Mouse (Mus musculus): ENCODE data around the gene Ifnar1. TPM values are rescaled to one million over a fixed set of nuclear protein-coding genes. Genes with fewer than 3 reads are reported as not detected.

Ifnar1 gene
- polyA plus RNA-seq, 1 experiment from 2014 or later = 47.3 TPM

DNA sequence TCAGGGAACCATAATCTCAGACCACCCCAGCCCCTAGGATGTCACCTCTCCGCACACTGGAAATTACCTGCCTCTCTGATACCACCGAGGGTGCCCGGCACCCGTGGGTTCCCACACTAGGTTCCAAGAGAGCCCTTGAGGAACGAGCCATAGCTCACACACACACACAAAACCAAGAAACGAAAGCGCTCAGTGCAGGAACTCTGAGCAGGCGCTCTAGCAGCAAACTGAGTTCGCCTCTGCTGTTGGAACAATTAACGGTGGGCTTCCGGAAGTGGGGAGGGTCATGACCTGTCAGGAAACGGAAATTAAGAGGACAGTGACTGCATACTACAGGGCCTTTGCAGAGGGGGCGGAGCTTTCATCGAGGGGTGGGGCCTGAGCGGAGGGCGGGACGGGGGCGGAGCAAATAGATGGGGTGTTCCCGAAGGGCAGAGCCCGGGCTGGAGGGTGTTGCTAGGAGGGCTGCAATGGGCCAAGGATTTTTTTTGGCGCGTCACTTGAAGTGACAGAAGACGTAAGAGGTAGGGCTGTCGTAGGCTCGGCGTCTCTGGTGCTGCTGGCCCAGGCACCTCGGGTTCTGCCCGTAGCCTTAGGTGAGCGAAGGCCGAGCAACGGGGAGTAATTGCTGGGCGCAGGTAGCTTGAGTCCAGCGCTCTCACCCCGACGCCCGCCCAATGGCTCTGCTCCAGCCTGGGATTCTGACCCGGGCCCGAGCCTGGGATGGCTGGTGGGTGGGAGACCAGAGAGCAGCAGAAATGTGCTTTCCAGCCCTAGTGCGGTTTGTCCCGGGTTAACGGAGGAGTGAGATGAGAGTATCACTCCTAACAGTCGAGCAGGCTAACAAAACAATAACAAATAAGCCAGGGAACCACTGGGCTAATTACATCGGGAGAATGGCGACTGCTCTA, 20.2 kb upstream of the Ifnar1 start:
- H3K27ac ChIP-seq (ENCODE audit: low read length) = peak overlapping the region; percentile 87
- 2% methylated on average over 44 of the region's 44 CpGs for WGBS
- H3K9ac ChIP-seq (ENCODE audit: low read length) = peak overlapping the region; percentile 74
- peak; percentile 99 for ATAC-seq (ENCODE audit: insufficient read depth, low FRiP score)
- no peaks in the 10 kb centered on the region for H3K27me3 ChIP-seq (ENCODE audit: control insufficient read depth, insufficient read depth, low read length)
- H3K9me3 ChIP-seq (replicated peaks; ENCODE audit: control insufficient read depth, low read length) = 0 out of 2 replicates have a peak, but pooled peaks cover 6% of the 10 kb centered on the region
- no peaks in the 10 kb centered on the region for H3K36me3 ChIP-seq (ENCODE audit: control insufficient read depth, insufficient read depth, low read length)
- H3K4me1 ChIP-seq (ENCODE audit: control insufficient read depth, insufficient read depth, low read length) = peaks cover 14% of the 10 kb centered on the region
- H3K4me2 ChIP-seq (ENCODE audit: low read depth, low read length) = peak overlapping the region; percentile 98
- peak overlapping the region; percentile 68 for H3K4me3 ChIP-seq (replicated peaks; ENCODE audit: low read length)

DNA sequence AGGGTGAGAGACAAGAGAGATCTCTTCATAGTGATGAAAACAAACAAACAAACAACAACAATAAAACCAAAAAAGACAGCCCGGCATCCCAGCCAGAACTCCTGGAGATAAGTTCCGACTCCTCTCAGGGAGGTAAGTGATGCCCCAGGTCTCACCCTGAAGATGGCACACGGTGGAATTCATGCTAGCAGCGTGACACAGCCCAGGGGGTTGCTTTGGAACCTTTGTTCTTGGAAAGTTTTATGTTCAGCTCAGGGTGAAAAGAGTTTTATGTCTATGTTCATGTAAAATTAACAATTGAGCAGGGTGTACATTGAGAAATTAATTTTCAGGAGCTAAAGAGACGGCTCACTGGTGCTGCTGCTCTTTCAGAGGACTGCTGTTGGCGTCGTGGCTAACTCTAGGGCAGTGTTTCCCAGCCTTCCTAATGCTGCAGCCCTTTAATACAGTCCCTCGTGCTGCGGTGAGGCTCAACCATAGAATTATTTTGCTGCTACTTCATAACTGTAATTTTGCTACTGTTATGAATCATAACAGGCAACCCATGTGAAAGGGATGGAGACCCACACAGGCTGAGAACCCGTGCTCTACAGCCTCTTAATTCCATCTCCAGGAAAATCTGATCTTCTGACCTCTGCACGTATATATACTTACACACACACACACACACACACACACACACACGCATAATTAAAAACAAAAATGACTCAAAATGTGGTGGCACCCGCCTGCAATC, 19.4 kb upstream of the Ifnar1 start:
- 50% methylated on average over 13 of the region's 13 CpGs for WGBS
- Histone ChIP-seq H3K9me3 (replicated peaks; ENCODE audit: control insufficient read depth, low read length) (0 out of 2 replicates have a peak, but pooled peaks cover 6% of the 10 kb centered on the region), H3K4me3 (replicated peaks; ENCODE audit: low read length) (peak overlapping the region; percentile 68), H3K27ac (ENCODE audit: low read length) (no peak overlapping the region), H3K36me3 (ENCODE audit: control insufficient read depth, insufficient read depth, low read length) (no peaks in the 10 kb centered on the region), H3K4me1 (ENCODE audit: control insufficient read depth, insufficient read depth, low read length) (peaks cover 14% of the 10 kb centered on the region), H3K4me2 (ENCODE audit: low read depth, low read length) (peak overlapping the region; percentile 98), H3K9ac (ENCODE audit: low read length) (peak overlapping the region; percentile 70), H3K27me3 (ENCODE audit: control insufficient read depth, insufficient read depth, low read length) (no peaks in the 10 kb centered on the region)
- ATAC-seq (ENCODE audit: insufficient read depth, low FRiP score) = no peak

DNA sequence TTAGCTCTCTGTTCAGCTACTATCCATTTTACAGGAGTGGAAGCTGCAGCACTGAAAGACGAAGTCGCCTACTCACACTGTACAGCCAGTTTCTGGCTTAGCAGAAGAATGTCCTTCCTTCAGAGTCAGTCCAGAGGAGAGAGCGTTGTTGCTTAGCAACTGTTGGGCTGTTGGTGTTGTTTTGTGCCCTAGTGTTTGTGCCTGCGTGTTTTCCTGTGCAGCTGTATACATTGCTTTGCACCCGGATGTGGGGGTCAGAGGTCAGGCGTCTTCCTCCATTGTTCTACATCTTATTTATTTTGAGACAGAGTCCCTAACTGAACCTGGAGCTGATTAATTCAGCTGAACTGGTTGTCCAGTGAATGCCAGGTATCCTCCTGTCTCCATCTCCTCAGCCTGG, 18.5 kb upstream of the Ifnar1 start:
- 59% methylated on average over 6 of the region's 6 CpGs for WGBS

GRCm38 (mm10) chr16:91470470-91470869, 14.6 kb upstream of the Ifnar1 start:
- no peak for ATAC-seq (ENCODE audit: insufficient read depth, low FRiP score)
- WGBS = 77% methylated on average over 3 of the region's 3 CpGs

More for the DNA sequence above, 18.5 kb upstream of the Ifnar1 start:
- H3K36me3 ChIP-seq (ENCODE audit: control insufficient read depth, insufficient read depth, low read length) = no peaks in the 10 kb centered on the region
- H3K9me3 ChIP-seq (replicated peaks; ENCODE audit: control insufficient read depth, low read length) = 0 out of 2 replicates have a peak, but pooled peaks cover 6% of the 10 kb centered on the region
- H3K27ac ChIP-seq (ENCODE audit: low read length) = peak overlapping the region; percentile 23; the same call in 1 of the 2 replicates
- H3K9ac ChIP-seq (ENCODE audit: low read length) = no peak overlapping the region
- no peak overlapping the region for H3K4me3 ChIP-seq (replicated peaks; ENCODE audit: low read length)
- no peaks in the 10 kb centered on the region for H3K27me3 ChIP-seq (ENCODE audit: control insufficient read depth, insufficient read depth, low read length)
- peaks cover 14% of the 10 kb centered on the region for H3K4me1 ChIP-seq (ENCODE audit: control insufficient read depth, insufficient read depth, low read length)
- no peak overlapping the region for H3K4me2 ChIP-seq (ENCODE audit: low read depth, low read length)
- no peak for ATAC-seq (ENCODE audit: insufficient read depth, low FRiP score)

GRCm38 (mm10) chr16:91471481-91471880, 13.6 kb upstream of the Ifnar1 start:
- no peak overlapping the region for H3K9ac ChIP-seq (ENCODE audit: low read length)
- H3K4me1 ChIP-seq (ENCODE audit: control insufficient read depth, insufficient read depth, low read length) = peaks cover 3% of the 10 kb centered on the region; the same call in 1 of the 2 replicates
- H3K4me2 ChIP-seq (ENCODE audit: low read depth, low read length) = no peak overlapping the region
- 68% methylated on average over 6 of the region's 6 CpGs for WGBS
- H3K9me3 ChIP-seq (replicated peaks; ENCODE audit: control insufficient read depth, low read length) = 0 out of 2 replicates have a peak, but pooled peaks cover 6% of the 10 kb centered on the region
- no peaks in the 10 kb centered on the region for H3K36me3 ChIP-seq (ENCODE audit: control insufficient read depth, insufficient read depth, low read length)
- H3K27ac ChIP-seq (ENCODE audit: low read length) = no peak overlapping the region
- H3K4me3 ChIP-seq (replicated peaks; ENCODE audit: low read length) = no peak overlapping the region
- no peak for ATAC-seq (ENCODE audit: insufficient read depth, low FRiP score)
- no peaks in the 10 kb centered on the region for H3K27me3 ChIP-seq (ENCODE audit: control insufficient read depth, insufficient read depth, low read length)

More at GRCm38 (mm10) chr16:91470470-91470869, 14.6 kb upstream of the Ifnar1 start:
- Histone ChIP-seq H3K27ac (ENCODE audit: low read length) (no peak overlapping the region), H3K36me3 (ENCODE audit: control insufficient read depth, insufficient read depth, low read length) (no peaks in the 10 kb centered on the region), H3K9me3 (replicated peaks; ENCODE audit: control insufficient read depth, low read length) (0 out of 2 replicates have a peak, but pooled peaks cover 6% of the 10 kb centered on the region), H3K4me3 (replicated peaks; ENCODE audit: low read length) (no peak overlapping the region), H3K4me2 (ENCODE audit: low read depth, low read length) (no peak overlapping the region), H3K27me3 (ENCODE audit: control insufficient read depth, insufficient read depth, low read length) (no peaks in the 10 kb centered on the region), H3K4me1 (ENCODE audit: control insufficient read depth, insufficient read depth, low read length) (peaks cover 11% of the 10 kb centered on the region), H3K9ac (ENCODE audit: low read length) (no peak overlapping the region)

DNA sequence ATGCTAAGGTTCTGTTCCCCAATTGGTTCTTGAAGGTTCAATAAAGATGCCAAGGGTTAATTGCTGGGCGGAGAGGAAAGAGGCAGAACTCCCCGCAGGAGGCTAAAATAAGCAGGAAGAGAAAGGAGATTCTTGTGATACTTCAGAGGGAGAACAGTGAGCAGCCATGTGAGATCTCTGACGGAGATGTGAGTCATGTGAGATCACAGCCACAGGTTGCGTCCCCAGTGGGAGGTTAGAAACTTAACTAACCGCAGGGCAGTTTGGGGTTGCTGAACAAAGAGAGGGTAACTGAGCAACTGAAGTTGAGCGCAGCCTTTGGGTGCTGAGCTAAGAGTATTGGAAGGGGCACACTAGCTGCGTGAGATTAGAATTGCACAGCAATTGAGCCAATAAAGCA, 9.3 kb upstream of the Ifnar1 start:
- H3K4me1 ChIP-seq (ENCODE audit: control insufficient read depth, insufficient read depth, low read length) = peaks cover 3% of the 10 kb centered on the region; the same call in 1 of the 2 replicates
- ATAC-seq (ENCODE audit: insufficient read depth, low FRiP score) = no peak
- H3K4me2 ChIP-seq (ENCODE audit: low read depth, low read length) = no peak overlapping the region
- 47% methylated on average over 7 of the region's 7 CpGs for WGBS
- H3K9me3 ChIP-seq (replicated peaks; ENCODE audit: control insufficient read depth, low read length) = no peaks in the 10 kb centered on the region
- no peak overlapping the region for H3K9ac ChIP-seq (ENCODE audit: low read length)
- no peak overlapping the region for H3K4me3 ChIP-seq (replicated peaks; ENCODE audit: low read length)
- H3K27ac ChIP-seq (ENCODE audit: low read length) = no peak overlapping the region
- no peaks in the 10 kb centered on the region for H3K27me3 ChIP-seq (ENCODE audit: control insufficient read depth, insufficient read depth, low read length)
- no peaks in the 10 kb centered on the region for H3K36me3 ChIP-seq (ENCODE audit: control insufficient read depth, insufficient read depth, low read length)

DNA sequence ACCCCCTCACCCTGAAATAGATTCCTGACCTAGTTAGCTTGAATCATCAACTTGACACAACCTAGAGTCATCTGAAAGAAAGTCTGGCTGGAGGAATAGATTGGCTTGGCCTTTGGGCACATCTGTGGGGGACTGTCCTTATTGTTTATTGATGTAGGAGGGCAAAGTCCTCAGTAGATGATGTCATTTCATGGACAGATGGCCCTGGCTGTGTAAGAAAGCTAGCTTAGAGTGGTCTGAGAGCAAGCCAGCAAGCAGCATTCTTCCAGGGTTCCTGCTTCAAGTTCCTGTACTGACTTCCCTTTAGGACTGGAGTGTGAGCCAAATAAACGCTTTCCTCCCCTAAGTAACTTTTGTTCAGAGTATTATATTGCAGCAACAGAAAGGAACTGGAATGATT, 7.0 kb upstream of the Ifnar1 start:
- no peak overlapping the region for H3K9ac ChIP-seq (ENCODE audit: low read length)
- peaks cover 3% of the 10 kb centered on the region; the same call in 1 of the 2 replicates for H3K4me1 ChIP-seq (ENCODE audit: control insufficient read depth, insufficient read depth, low read length)
- no peaks in the 10 kb centered on the region for H3K27me3 ChIP-seq (ENCODE audit: control insufficient read depth, insufficient read depth, low read length)
- H3K4me3 ChIP-seq (replicated peaks; ENCODE audit: low read length) = no peak overlapping the region
- no peak for ATAC-seq (ENCODE audit: insufficient read depth, low FRiP score)
- H3K27ac ChIP-seq (ENCODE audit: low read length) = no peak overlapping the region
- WGBS = 54% methylated on average over 1 of the region's 1 CpGs
- H3K36me3 ChIP-seq (ENCODE audit: control insufficient read depth, insufficient read depth, low read length) = no peaks in the 10 kb centered on the region
- no peak overlapping the region for H3K4me2 ChIP-seq (ENCODE audit: low read depth, low read length)
- no peaks in the 10 kb centered on the region for H3K9me3 ChIP-seq (replicated peaks; ENCODE audit: control insufficient read depth, low read length)

- ATAC-seq (ENCODE audit: insufficient read depth, low FRiP score) = no peak
- peaks cover 3% of the 10 kb centered on the region; the same call in 1 of the 2 replicates for H3K4me1 ChIP-seq (ENCODE audit: control insufficient read depth, insufficient read depth, low read length)
- no peak overlapping the region for H3K27ac ChIP-seq (ENCODE audit: low read length)
- H3K9me3 ChIP-seq (replicated peaks; ENCODE audit: control insufficient read depth, low read length) = no peaks in the 10 kb centered on the region
- no peak overlapping the region for H3K4me3 ChIP-seq (replicated peaks; ENCODE audit: low read length)
- no peak overlapping the region for H3K9ac ChIP-seq (ENCODE audit: low read length)
- H3K4me2 ChIP-seq (ENCODE audit: low read depth, low read length) = no peak overlapping the region
- no peaks in the 10 kb centered on the region for H3K27me3 ChIP-seq (ENCODE audit: control insufficient read depth, insufficient read depth, low read length)
- H3K36me3 ChIP-seq (ENCODE audit: control insufficient read depth, insufficient read depth, low read length) = no peaks in the 10 kb centered on the region
These were observed 4.5 kb upstream of the Ifnar1 start for GRCm38 (mm10) chr16:91480517-91480916.

- H3K9ac ChIP-seq (ENCODE audit: low read length) = peak overlapping the region; percentile 74
- 45% methylated on average over 17 of the region's 17 CpGs for WGBS
These were observed 651 bp upstream of the Ifnar1 start for GRCm38 (mm10) chr16:91484387-91484786.

More at GRCm38 (mm10) chr16:91484387-91484786, 651 bp upstream of the Ifnar1 start:
- H3K27ac ChIP-seq (ENCODE audit: low read length) = peak overlapping the region; percentile 98
- no peaks in the 10 kb centered on the region for H3K36me3 ChIP-seq (ENCODE audit: control insufficient read depth, insufficient read depth, low read length)
- no peaks in the 10 kb centered on the region for H3K9me3 ChIP-seq (replicated peaks; ENCODE audit: control insufficient read depth, low read length)
- H3K27me3 ChIP-seq (ENCODE audit: control insufficient read depth, insufficient read depth, low read length) = no peaks in the 10 kb centered on the region
- ATAC-seq (ENCODE audit: insufficient read depth, low FRiP score) = no peak
- peak overlapping the region; percentile 76 for H3K4me2 ChIP-seq (ENCODE audit: low read depth, low read length)
- peaks cover 8% of the 10 kb centered on the region; the same call in 1 of the 2 replicates for H3K4me1 ChIP-seq (ENCODE audit: control insufficient read depth, insufficient read depth, low read length)
- H3K4me3 ChIP-seq (replicated peaks; ENCODE audit: low read length) = peak overlapping the region; percentile 86
